Mouse (Mus musculus) ovary, postnatal 10 days (tissue): ENCODE data around the gene Ccdc169.
"Not testable (repeated sequence)": the region's sequence is repeated elsewhere in the genome, so short reads cannot be mapped to it uniquely, and the experiment has no call there.

Experiments
- DNase-seq: peaks from one replicate; pipeline ENCODE4 v3.0.0; 2022; ENCODE audit warnings: low spot score

Ccdc169 gene

DNA sequence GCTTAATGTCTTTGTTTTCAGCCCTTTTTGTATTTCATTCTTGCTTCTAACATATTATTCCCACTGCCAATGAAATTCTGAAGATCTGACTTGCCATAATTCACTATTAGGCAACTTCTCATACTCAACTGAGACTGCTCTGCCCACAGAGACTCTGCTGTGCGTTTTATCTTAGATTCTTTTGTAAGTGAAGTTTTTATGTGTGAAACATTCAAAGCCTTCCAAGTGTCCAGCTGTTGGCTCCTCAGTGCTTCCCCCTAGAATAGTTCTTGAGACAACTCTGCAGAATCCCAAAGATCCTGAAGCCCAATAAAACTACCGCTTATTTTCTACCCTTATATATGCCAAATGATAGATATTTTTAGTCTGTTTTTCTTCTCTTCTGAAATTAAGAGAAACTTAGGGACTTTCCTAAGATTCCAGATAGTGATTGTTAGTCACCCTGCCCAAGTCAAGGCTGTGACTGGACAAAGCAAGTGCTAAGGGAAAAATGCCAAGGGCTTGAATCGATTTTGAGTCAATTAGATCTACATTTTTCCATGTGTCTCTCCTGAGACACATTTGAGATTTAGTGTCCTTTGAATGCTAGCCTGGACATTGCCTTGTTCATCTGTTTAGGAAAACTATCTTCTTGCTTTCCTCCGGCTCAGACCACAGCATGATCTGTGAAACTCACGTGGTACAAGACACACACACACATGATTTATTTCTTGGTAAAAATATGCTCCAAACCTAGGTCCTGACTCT is 58.6 kb downstream of the Ccdc169 start:
- no peak for DNase-seq

DNA sequence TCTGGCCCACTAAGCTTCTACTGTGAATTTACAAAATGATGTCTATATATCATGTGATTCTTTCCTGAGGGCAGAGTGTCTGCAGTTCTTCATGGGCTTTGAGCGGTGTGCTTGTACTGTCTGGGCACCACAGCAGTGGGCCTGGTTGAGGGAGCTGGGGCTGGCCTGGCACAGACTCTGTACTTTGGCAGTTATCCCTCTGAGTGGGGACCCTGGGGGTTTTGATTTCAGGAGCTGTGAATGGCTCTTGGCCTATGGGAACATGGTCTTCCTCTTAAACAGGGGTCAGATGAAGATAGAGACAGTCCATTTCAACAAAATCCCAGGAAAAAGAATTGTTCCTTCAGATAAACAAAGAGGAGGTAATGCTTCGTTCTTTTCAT is 59.2 kb downstream of the Ccdc169 start:
- no peak for DNase-seq

DNA sequence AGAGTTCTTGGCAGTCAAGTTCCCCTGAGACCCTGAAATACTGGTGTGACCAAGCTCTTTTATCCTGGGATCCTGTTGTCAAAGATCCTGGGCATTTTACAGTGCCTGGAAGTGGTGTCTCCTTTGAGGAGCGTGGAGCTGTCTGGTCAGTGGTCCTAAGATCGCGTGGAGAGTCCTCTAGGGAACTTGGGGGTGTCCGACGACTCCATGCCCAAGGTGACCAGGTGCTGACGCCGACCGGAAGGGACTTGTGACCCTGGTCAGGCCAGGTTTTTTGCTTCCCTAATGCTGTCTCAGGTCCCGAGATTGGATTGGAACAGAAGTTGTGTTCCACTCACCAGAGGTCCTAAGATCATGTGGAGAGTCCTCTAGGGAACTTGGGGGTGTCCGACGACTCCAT is 66.5 kb downstream of the Ccdc169 start:
- DNase-seq = not testable (repeated sequence)

DNA sequence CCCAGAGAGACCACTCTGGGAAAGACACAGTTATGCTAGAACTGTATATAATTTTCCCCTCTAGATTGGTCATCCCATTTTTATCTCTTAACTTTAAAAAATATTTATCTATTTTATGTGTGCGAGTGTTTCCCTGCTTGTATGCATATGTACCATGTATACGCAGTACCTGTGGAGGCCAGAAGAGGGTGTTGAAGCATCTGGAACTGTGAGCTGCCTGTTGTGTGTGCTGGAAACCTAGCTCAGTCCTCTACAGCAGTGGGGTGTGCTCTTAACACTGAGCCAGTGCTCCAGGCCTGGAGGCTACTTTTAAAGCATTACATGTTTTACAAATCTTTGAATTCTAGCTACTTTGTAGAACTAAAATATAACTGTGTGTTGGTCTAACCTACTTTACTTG is 69.3 kb downstream of the Ccdc169 start:
- no peak for DNase-seq

DNA sequence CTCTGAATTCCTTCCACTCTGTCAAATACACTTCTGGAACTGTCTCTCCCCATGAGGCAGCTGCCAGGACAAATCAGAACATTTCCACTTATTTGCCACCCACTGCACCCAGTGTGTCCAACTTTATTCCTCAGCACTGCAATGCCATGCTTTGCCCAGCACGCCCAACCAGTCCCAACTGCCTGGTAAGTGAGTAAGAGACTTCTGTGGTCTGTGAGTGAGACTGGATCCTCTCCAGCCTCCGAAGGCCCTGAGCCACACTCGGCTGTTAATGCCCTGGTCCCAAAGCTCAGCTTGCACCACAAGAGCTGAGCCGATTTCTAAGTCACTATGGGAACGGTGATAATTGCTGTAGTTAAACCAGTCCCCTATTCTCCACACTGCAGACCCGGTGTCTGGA is 70.5 kb downstream of the Ccdc169 start:
- no peak for DNase-seq

DNA sequence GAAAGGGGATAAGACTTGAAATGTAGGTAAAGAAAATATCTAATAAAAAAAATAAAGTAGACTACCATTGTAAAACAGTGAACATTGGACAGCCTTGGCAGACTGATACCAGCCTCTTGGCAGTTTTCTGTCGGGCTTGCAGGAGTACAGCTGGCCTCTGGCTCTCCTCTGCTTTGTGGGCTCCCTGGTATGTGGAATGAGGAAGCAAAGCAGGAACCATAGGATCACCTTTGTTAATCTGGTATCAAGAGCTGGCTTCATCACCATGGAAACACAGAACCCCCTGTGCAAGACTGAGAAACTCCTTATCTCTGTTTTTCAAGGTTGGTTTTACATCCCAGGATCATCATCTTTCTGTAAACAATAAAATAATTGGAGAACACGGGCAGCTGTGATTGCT is 75.1 kb downstream of the Ccdc169 start:
- no peak for DNase-seq

DNA sequence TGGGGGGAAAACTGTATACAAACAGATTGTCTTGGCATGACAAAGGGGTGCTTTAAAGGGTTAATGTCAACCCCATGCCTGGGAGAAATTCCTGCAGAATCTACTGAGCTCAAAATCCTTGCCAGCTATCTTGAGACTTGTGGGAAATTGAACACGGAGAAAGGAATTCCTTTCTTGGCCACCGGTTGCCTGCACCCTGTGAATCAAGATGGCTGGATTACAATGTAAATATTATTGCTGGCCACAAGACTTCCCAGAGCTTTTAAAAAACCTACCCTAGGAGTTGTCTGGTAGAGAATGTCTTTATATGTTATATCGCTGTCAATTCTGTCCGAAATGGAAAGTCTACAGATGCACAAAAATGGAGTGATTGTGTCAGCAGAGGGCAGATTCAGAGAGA is 76.6 kb downstream of the Ccdc169 start:
- no peak for DNase-seq

DNA sequence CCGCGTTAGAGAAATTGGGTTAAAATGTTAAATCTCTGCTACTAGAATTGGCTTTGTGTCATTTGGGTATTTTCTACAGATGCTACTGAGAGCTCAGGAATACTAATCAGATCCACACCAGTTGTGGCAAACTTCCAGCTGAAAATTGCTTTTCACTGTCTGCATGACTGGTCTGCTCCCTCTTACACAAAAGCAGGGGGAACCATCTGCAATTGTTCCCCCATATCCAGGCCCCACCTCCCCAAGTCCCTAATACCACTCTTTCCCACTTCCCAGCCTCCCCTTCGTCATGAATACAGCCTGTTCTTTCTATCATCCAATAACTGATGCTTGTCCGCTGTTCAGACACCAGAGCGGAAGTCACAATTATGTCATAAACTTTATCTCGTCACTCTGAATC is 77.3 kb downstream of the Ccdc169 start:
- no peak for DNase-seq

DNA sequence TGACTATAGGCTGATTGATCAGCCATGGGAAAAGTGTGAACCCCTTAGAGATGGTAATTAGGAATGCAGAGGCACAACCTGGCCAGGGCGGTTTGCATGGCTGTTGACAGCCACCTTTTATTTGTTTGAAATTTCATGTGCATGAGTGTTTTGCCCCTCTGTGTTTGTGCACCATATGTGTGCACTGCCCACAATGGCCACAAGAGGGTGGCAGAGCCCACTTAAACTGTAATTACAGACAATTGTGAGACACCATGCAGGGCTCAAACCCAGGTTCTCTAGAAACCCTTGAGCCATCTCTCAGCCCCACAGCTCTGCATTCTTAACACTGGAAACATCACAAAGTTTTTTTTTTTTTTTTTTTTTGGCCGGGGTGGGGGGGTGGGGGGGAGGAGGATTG is 85.4 kb downstream of the Ccdc169 start:
- no peak for DNase-seq
